Mouse (Mus musculus): ENCODE results near the gene Pafah2.

DNA sequence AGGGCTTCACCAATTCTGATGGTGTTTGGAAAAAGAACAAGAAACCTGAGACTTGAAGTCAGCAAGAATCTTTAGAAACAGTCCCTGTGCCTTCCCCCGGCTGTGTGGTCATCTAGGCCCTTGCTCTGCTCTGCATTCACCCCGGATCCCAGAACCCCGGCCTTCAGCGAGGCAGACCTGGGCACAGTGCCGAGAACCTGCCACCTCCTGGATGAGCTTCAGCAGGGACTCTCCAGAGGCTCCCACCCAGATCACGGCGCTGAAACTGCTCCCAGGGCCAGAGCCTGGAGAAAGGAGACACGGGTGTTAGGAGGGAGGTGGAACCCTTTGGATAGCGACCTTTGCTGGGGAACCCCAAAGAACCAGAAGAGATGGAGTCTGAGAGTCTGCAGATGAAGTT lies 34.0 kb upstream of the Pafah2 start:
- TF ChIP-seq CTCF (IDR thresholded peaks at IDR 0.05; ENCODE audit: low read depth): no peak
- no peak for TF ChIP-seq EP300 (IDR thresholded peaks at IDR 0.05; ENCODE audit: low read depth)
